Mouse (Mus musculus) thymus, adult 2 months (tissue): ENCODE results near the gene Rad51d.

Source experiments
- CTCF ChIP-seq: fragments of 200-500 bp; IDR thresholded peaks from 2 replicates; pipeline ENCODE4 v1.5.1; 2012; ENCODE audit warnings: mild to moderate bottlenecking, control low read depth, low read length, moderate library complexity, borderline replicate concordance; ENCODE audit not compliant: control insufficient read depth, poor library complexity, insufficient read depth; ENCODE audit errors: extremely low read depth
- POLR2A ChIP-seq: fragments of 200-500 bp; IDR thresholded peaks from 2 replicates; pipeline ENCODE4 v1.6.1; 2012; ENCODE audit warnings: mild to moderate bottlenecking, low read length, control low read depth, moderate library complexity; ENCODE audit not compliant: control insufficient read depth, poor library complexity, insufficient read depth; ENCODE audit errors: extremely low read depth

GRCm38 (mm10) chr11:82854111-82854510 is 36.3 kb downstream of the Rad51d start:
- no peak for TF ChIP-seq POLR2A
- TF ChIP-seq CTCF: no peak
